Mouse (Mus musculus): ENCODE results near the gene Gm14418.

Gene Gm14418

DNA sequence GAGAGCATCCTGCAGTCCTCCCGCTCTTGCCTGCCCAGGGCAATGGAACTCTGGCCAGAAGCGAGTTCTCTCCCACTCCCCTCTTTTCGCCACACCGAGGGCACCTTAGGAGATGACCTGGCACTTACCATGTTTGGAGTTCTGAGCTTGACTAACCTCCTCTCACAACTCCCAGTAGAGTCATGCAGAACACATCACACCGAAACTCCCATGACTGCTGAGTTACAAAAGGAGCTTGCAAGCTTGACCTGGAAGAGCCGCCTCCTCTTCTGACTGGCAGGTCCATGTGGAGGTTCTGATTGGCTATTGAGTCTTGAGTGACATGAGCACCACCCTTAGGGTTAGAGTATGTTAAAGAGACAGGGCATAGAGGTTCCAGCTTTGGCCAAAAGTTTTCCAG lies at the start of gene Gm14418:
Gene Gm14418 (minus strand): TSS at position 225 of the 400 bp plus-strand sequence.
- in situ Hi-C loops (cut with MboI, MseI) = loop anchor here (10.0 kb wide), 1 partner anchor 357 kb away; the partner anchor contains the start of gene Gm14322
